Mouse (Mus musculus): ENCODE data around the gene Mdga1. TPM values are rescaled to one million over a fixed set of nuclear protein-coding genes. Genes with fewer than 3 reads are reported as not detected.

The Mdga1 gene
- total RNA-seq, 2 experiments from 2014 or later, result 85.6 to 92.9 TPM

DNA sequence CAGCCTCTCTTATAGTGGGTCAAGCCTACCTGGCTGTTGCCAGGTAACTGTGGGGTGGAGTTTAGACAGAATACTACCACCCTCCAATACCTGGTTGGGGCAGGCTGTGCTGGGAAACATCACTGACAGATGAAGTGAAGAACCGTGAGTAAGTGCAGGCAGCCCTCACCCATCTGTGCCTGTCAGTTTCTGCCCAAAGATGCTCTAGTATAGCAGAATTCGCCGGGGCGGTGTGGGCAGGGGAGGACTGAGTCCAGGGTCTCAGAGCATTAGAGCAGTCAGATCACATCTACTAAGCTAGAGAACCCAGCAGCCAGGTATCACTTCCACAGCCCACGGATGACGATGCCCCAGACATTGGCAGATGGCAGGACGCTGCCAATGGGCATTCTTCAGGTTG, 15.0 kb upstream of the Mdga1 start:
- intact Hi-C loops (cut with DNase I), result no loop called here
- DNase-seq, result no peak

DNA sequence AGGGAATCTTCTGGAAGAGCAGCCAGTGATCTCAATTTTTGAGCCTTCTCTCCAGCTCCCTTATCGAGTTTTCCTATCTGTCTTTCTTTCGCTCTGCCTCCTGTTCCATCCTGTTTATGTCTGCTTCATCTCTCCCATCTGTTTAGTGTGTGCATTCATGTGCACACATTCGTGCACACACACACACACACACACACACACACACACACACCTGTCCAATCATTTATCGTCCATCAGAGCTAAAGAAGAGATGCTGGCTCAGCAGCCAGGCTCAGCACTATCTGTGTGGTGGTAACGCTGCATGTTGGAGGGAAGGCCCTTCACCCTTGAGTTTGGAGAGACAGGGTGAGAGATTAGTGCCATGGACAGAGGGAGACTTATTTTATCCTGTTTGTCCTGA, 13.3 kb upstream of the Mdga1 start:
- intact Hi-C loops (cut with DNase I), result no loop called here
- DNase-seq, result no peak

DNA sequence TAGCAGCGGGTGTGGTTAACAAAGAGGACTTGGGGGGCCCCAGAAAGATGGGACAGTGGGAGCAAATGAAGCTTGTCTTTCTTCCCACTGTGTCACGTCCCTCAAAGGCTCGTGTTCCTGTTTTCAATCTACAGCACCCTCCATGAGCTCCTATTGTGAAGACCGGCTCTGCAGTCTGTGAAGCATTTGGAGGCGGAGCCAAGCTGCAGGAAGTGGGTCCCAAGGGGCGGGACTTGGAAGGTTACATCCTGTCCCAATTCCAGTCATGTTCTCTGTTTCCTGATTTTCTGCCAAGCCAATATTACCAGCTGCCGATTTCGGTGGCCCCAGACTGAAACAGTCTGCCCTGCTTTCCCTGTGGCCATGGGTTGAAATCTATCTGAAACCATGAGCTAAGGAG, 11.7 kb upstream of the Mdga1 start:
- intact Hi-C loops (cut with DNase I), result no loop called here

DNA sequence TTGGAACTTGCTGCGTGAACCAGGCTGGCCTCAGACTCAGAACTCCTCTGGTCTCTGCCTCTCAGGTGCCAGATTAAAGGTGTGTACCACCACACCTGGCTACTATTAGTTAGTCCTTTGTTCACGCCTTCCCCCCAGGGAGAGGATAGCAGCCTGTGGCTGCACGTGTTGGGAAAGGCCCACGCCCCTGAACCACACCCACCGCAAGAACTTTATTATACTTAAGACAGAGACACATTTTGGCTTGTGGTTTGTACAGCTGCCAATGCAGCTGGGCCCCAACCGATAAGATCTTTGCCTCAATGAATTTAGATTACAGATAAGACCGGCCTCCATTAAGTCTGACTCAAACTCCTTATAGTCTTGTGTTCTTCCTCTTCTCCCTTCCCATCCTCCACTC, 10.0 kb upstream of the Mdga1 start:
- DNase-seq, result no peak
- intact Hi-C loops (cut with DNase I), result loop anchor here (10.0 kb wide), 1 partner anchor 125 kb away; no protein-coding TSS in a partner anchor

More for the DNA sequence above, 11.7 kb upstream of the Mdga1 start:
- no peak for DNase-seq

DNA sequence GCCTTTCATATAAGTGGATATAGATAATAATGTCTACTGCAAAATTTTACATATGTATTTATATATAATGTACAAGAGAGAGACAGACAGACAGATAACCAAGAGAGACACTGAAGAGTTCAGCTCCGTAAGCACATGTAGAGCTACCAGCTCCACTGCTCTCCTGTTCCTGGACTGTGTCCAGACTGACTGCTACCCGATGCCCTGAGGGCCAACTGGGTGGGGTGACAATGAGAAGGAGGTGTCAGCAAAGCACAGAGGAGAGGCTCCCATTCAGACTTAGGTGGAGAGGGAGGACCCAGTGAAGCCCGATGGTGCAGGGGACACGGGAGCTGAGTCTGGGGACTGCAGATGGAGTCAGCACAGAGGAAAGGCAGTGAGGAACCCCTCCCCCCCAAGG, 9.1 kb upstream of the Mdga1 start:
- no peak for DNase-seq
- intact Hi-C loops (cut with DNase I), result loop anchor here (10.0 kb wide), 1 partner anchor 126 kb away; no protein-coding TSS in a partner anchor

GRCm38 (mm10) chr17:29975731-29976130, 5.8 kb upstream of the Mdga1 start:
- peak; percentile 96 for DNase-seq
- intact Hi-C loops (cut with DNase I), result loop anchor here (10.0 kb wide), 1 partner anchor 129 kb away; no protein-coding TSS in a partner anchor

GRCm38 (mm10) chr17:29973226-29973625, 3.3 kb upstream of the Mdga1 start:
- intact Hi-C loops (cut with DNase I), result loop anchor here (10.0 kb wide), 1 partner anchor 132 kb away; no protein-coding TSS in a partner anchor

DNA sequence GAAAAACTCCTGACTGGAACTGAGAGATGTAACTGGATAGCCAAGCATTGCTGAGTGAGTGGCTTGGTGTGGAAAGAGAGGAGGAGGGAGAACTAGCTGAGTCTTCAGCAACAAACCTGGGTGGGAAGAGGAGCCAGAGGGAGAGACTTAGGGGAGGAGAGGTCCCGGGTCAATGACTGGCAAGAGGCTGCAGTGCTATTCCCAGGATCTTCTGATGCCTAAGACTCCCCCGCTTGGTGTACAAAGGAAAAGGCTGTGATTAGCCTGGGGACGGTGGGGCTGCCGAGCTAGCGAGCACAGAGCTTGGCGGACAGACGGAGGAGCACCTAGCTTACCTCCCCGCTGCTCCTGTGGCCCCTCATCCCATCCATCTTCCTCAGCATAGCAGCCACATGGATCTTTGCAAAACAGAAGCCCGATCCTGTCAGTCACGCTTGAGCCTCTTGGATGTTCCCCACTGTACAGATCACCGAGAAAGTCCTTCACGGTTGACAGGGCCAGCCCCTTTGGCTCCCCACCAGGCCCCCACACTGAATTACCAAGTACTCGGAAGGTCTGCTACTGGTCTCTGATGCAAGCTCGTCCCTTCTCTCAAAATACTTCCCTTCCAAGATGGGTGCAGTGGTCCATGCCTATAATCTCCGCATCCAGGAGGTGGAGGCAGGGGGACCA, 2.0 kb upstream of the Mdga1 start:
- intact Hi-C loops (cut with DNase I), result loop anchor here (10.0 kb wide), 1 partner anchor 133 kb away; no protein-coding TSS in a partner anchor
- DNase-seq, result peak; percentile 50

More at GRCm38 (mm10) chr17:29973226-29973625, 3.3 kb upstream of the Mdga1 start:
- no peak for DNase-seq

DNA sequence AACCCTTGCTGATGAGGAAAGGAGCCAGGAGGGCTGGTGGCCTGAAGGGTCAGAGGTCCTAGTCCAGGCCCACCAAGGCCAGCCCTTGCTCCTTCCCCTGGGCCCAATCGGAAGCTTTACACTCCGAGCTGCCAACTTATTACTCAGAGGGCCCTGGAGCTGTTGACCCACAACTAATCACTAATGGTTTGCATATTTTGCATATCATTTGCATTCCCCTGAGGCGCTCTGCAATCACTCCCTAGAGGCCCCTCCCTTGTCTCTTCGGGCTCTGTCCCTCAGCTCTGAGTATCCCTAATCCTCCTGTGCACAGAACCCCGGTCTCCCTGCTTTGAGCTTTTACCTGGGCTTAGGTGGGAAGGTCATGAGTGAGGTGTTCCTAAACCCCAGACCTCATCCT, 4.4 kb downstream of the Mdga1 start:
- no peak for DNase-seq
- intact Hi-C loops (cut with DNase I), result no loop called here

DNA sequence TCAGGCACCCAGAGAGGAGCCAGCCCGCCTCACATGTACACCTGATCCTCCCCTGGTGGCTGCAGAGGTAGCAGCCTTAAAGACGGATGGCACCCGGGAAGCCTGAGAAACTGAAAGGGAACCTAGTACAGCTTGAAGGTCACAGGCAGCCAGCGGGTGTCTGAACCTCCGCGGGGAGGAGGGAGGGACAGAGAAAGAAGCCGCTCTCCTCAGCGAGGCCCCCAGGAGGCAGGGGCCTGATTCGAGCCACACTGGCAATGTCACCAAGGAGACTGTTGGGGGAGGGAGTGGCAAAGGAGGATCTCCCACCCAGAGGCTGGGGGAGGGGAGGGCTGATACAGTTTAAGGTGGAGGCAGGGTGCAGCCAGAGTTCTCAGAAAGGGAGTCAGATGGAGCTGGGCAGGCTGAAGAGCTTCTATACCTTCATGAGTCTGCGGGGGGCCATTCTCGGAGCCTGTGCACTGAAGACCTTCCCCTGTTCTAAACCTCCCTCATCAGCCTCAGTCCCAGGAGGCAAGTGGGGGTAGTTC, 6.1 kb downstream of the Mdga1 start:
- no peak for DNase-seq
- intact Hi-C loops (cut with DNase I), result no loop called here

DNA sequence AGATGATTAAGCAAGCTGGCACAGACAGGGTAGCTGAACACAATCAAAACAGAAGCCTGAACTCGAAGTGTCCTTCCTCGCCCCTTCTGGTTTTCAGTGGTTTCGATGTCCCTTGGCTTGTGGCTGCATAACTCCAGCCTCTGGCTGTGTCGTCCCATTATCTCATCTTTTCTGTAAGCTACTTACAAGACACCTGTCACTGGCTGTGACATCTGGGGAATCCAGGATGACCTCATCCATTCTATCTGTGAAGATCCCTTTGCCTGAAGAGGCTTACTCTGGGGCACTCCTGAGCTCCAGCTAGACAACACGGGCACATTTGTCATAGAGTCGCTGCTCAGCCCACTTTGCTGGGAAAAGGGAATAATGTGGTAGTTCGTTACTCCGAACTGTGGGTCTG, 14.0 kb downstream of the Mdga1 start:
- DNase-seq, result no peak
- intact Hi-C loops (cut with DNase I), result no loop called here

- no peak for DNase-seq
Measured at GRCm38 (mm10) chr17:29954316-29954715, 15.6 kb downstream of the Mdga1 start.

DNA sequence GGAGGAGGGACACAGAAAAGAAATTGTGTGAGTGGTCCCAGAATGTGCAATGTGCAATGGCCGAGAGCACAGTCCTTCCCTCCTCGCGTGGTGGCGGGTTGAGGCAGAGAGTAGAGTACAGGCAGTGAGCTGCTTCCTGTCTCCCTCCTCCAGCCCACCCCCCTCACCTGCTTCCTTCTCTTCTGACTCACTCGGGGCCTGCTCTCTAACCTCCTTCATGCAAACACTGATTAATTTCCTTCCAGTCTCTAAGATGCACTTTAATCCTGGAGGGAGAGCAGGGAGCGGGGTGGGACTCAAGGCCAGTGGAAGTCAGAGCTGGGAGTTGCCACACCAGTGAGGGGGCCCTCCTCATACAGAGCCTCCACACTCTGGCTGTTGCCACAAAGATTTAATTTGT, 18.8 kb downstream of the Mdga1 start:
- DNase-seq, result no peak
- intact Hi-C loops (cut with DNase I), result no loop called here

More at GRCm38 (mm10) chr17:29954316-29954715, 15.6 kb downstream of the Mdga1 start:
- intact Hi-C loops (cut with DNase I), result no loop called here

- DNase-seq, result no peak
- intact Hi-C loops (cut with DNase I), result no loop called here
Measured at GRCm38 (mm10) chr17:29950574-29950973, 19.3 kb downstream of the Mdga1 start.

DNA sequence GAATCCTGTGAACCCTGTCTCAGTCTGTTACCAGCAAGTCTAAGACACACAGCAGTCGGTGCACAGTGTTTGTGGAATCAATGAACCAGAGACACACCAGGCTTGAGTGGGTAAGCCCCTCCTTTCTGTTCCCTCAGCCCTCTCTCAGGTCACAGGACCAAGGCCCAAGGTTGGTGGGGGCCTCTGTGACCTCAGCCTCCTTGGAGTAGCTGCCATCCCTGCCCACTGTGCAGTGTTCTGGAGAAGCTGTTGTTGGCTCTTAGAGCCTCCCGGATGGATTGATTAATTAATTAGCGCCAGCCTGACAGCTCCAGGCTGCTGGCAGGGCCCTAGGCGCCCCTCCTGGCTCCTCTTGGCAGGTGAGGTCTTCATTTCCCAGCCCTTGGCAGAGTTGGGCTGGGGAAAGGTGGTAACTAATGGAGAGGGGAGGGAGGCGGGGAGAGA, 22.6 kb downstream of the Mdga1 start:
- peak; percentile 87 for DNase-seq
- intact Hi-C loops (cut with DNase I), result no loop called here

GRCm38 (mm10) chr17:29944376-29944775, 25.5 kb downstream of the Mdga1 start:
- intact Hi-C loops (cut with DNase I), result no loop called here
- DNase-seq, result no peak

DNA sequence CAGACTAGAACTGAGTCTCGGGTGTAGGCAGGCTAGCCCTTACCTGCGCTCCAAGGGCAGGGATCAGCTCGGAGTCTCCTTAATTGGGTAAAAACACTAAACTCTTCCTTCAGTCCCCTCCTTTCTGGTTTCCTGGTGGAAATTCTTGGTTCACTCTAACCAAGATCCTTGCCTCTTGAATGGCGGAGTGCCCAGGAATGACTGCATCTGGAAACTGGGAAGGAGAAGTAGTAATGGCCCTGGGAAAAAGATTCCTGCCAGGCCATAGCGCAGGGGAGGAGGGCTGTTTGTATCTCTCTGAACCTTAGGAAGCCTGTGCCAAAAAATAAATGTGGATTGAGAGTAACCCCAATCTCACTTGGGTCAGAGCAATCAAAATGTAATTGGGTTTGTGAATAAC, 30.9 kb downstream of the Mdga1 start:
- intact Hi-C loops (cut with DNase I), result no loop called here
- no peak for DNase-seq

- DNase-seq, result no peak
- intact Hi-C loops (cut with DNase I), result no loop called here
Measured at GRCm38 (mm10) chr17:29937350-29937781, 32.5 kb downstream of the Mdga1 start.

GRCm38 (mm10) chr17:29934133-29934851, 35.6 kb downstream of the Mdga1 start:
- intact Hi-C loops (cut with DNase I), result no loop called here
- no peak for DNase-seq

- no peak for DNase-seq
- intact Hi-C loops (cut with DNase I), result no loop called here
Measured at GRCm38 (mm10) chr17:29932753-29933152, 37.1 kb downstream of the Mdga1 start.

- intact Hi-C loops (cut with DNase I), result no loop called here
- DNase-seq, result peak; percentile 19
Measured at GRCm38 (mm10) chr17:29931224-29931945, 38.5 kb downstream of the Mdga1 start.
